Mouse (Mus musculus) A20 (cell line): ENCODE results near the gene Nol6.
"Not testable (repeated sequence)": the region's sequence is repeated elsewhere in the genome, so short reads cannot be mapped to it uniquely, and the experiment has no call there.

ENCODE experiments used
- DNase-seq: peaks from one replicate; pipeline ENCODE4 v3.0.0-alpha.2; 2011; ENCODE audit warnings: low read depth, low spot score

Gene Nol6

DNA sequence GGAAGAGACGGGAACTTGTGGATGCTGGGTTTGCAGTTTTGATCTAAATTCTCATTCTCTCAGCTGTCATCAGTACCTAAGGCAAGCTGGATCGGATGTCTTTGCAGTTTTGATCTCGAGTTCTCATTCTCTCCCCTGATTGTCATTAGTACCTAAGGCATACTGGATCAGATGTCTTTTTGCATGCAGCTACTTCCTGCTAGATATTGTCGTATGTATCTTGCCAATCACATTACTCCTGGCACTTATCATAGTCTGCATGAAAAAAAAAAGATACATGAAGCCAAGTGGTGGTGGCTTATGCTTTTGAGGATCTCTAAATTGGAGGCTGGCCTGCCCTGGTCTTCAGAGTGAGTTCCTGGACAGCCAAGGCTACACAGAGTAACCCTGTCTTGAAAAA is 39.4 kb downstream of the Nol6 start:
- no peak for DNase-seq

DNA sequence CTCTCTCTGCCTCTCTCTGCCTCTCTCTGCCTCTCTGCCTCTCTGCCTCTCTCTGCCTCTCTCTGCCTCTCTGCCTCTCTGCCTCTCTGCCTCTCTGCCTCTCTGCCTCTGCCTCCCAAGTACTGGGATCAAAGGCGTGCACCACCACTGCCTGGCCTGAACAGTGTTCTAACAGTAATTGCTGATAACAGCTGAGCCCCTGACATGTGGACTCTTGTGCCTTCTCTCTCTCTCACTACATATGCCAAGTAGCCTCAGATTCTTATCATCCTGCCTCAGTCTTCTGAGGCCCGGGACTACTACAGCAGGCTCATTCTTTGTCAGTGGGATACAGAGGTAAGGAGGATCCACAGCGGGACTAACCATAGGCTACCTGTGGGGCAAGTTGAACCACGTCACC is 41.5 kb downstream of the Nol6 start:
- not testable (repeated sequence) for DNase-seq

DNA sequence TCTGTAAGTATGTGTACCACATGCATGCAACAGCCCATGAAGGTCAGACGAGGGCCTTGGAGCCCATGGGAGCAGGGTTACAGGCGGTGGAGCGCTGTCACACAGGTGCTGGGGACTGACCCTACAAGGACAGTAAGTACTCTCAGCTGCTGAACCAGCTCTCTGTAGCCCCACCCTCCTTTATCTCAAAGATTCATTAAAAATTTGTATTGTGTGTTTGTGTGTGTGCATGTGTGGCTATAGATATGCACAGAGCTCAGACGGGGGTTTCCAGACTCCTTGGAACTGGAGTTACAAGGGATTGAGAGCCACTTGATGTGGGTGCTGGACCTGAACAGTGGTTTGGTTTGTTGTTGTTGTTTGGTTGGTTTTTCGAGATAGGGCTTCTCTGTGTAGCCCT is 42.5 kb downstream of the Nol6 start:
- no peak for DNase-seq

DNA sequence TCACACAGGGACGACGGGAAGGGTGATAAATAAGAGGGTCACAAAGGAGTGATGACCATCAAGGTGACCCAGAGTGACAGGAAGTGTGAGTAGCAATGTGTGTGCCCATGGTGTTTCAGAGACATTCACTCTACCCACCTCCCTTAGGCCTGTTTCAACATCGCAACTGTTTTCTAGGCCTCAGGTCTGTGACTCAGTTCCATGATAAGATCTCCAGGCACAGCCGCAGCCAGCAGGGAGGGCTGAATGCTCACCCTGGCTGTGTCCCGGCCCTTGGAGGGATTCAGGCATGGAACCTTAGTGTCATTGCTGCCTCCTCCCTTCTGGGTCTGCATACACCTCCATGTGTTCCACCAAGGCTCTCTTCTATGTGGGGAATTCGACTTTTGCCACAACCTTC is 45.5 kb downstream of the Nol6 start:
- DNase-seq, result no peak

DNA sequence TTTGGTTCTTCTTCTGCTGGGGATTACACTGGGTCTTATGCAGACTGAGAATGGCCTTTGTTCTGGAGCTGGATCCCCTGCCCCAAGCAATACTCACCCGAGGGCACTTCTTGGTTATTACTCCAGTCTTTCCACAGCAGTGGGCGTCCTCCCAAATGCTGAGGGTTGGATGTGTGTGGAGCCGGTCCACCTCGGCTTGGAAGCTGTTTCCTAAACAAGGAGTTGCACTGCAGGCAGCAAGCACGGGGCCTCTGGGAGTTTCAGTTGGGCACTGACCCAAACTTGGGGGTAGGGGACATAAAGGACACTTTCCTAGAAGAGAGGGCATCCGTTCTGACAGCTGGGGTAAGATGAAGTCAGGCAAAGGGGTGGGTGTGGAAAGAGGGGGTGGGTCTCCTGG is 49.8 kb downstream of the Nol6 start:
- no peak for DNase-seq

DNA sequence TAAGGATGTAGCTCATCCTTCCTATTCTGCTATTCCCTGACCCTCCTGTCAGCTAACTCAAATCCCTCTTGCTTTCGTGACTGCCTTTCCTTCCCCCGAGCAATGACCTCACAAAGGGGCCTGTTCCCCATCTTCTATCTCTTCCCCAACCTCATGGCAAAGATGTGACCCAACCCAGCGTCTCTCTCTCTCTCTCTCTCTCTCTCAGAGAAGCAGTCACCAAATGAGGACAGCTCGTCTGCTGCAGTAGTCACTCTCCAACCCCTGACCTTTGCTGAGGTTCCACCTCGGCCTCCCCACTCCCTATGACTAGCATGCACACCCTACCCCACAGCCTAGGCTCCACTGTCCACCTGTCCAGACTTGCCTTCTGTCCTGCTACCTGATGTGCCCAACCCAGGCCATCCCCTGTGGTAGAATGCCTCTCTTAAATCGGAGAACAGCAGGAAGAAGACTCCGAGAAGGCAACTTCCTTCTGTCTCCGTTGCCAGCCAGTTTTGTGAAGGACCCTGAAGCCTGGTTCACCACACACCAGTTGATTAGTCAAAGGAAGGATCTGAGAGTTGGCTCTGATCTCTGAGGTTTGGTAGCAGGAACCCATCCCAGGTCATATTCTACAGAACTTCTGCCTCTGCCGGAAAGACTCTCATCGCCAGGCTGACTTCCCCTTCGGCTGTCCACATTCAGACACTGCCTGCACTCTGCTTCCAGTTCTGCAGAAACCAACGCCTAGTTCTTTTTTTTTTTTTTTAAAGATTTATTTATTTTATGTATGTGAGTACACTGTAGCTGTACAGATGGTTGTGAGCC is 51.0 kb downstream of the Nol6 start:
- no peak for DNase-seq

DNA sequence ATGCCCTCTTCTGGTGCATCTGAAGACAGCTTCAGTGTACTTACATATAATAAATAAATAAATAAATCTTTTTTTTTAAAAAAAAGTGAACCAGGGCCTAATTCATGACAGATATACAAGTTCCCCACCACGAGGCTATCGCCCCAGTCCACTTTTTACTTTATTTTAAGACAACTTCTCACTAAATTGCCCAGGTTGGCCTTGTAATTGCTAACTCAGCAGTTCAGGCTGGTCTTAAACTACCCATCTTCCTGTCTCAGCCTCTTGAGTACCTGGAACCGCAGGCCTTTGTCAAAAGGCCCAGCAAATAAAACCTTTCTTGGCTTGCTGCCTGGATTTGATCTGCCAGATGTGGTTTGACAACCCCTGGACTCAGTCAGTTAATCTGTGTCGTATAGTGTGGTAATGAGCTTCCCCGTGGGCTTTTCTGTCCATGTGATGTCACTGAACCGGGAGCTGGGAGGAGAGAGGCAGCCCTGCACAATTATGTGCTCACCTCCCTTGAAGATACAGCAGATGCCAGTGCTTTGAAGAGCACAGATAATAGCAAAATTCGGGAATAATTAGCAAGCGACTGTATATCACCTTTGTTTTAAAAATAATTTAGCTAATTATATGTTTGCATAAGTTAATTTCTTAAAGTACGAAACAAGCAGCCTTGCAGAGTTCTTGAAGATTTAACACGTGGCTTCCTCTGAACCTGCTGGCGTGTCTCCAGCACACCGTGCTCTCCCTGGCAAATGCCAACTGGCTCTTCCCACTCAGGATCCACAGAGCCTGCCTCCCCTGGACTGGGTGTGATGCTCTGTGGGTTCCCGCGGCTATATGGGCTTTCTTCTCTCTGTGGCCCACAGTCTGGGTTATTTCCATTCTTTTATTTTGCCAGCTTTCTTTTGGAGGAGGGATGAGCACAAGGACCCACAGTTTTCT is 52.5 kb downstream of the Nol6 start:
- DNase-seq, result no peak

DNA sequence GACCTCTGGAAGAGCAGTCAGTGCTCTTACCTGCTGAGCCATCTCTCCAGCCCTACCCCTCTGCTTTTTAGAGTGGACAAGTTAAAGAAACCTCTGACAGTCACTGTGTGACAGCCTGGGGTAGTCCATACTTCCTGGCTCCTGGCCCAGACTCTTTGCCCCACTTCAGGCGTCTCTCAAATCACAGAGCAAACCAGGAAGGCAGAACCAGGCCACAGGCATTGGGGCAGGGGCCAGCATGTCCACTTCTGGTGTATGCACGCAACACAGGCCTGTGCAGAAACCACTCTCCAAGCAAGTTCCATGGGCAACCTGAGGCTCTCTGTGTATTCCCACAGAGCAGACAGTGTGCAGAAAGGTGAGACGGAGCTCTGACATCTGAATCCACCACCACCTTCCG is 59.1 kb downstream of the Nol6 start:
- no peak for DNase-seq
